12 mouse cellular contexts compared by ENCODE assay signal in the genomic region with DNA sequence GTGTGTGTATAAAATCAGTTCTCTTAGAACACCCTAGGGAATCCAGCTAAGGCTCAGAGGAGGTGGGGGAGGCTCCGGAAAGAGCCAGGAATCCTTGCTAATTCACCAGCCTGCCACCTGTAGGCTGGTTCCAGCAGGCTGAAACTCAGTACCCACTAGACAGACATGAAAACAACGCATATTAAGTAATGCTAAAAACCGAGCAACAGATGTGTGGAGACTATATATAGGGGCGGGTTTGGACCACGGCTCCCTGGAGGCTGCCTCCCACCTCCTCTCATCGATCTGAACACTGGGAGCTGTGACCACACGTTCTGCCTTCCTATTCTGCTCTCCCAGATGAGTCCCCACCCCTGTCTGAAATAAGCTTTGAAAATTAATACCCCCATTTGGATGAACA. TPM values are rescaled to one million over a fixed set of nuclear protein-coding genes. Genes with fewer than 3 reads are reported as not detected.
A peak's percentile ranks its signal among the peaks of the same experiment; 100 is the strongest.
DNase-seq lines count a peak whose midpoint lies in the region; ATAC-seq and TF ChIP-seq lines count a peak whose summit lies in the region.
"Had no signal": no experiment of that assay in that cellular context is flagged by ENCODE, and none has a peak within 500 bp of the region (broad histone marks: within the 10 kb centered on the region; RNA-seq: fewer than 3 reads in every experiment).

No protein-coding gene starts in this region.

- peak; percentile 1; the same call in 1 of the 2 replicates for TF ChIP-seq CTCF in brain, embryonic 14.5 days (IDR thresholded peaks at IDR 0.05; ENCODE audit: borderline replicate concordance, extremely low read depth, insufficient read depth, insufficient read length)

- peak; percentile 66 for DNase-seq in heart, embryonic 10.5 days (ENCODE audit: low spot score)
- DNase-seq in heart, postnatal 14 days: no peak
- DNase-seq in brain, embryonic 14.5 days (ENCODE audit: low read depth): peak; percentile 50
- no peak for DNase-seq in cerebellum, adult 8-10 months
- no peak for DNase-seq in lung, postnatal 25 days (ENCODE audit: low spot score)
- DNase-seq in spleen, adult 18-20 months: no peak
- DNase-seq: adrenal gland, adult 2 months had no signal

- no peak for ATAC-seq in hindbrain, embryonic 15.5 days (ENCODE audit: low FRiP score, low read depth)
- ATAC-seq in midbrain, embryonic 15.5 days (replicated peaks): no peak
- ATAC-seq: intestine, embryonic 15.5 days had no signal

- peaks cover 13% of the 10 kb centered on the region for H3K4me1 ChIP-seq in heart, embryonic 10.5 days
- H3K4me1 ChIP-seq in hindbrain, embryonic 15.5 days (replicated peaks): peaks cover 18% of the 10 kb centered on the region
- H3K4me1 ChIP-seq in midbrain, embryonic 15.5 days: peaks cover 24% of the 10 kb centered on the region
- H3K4me1 ChIP-seq: liver, embryonic 15.5 days had no signal

- no peak overlapping the region for H3K27ac ChIP-seq in heart, embryonic 10.5 days
- no peak overlapping the region for H3K27ac ChIP-seq in hindbrain, embryonic 15.5 days (replicated peaks)
- no peak overlapping the region for H3K27ac ChIP-seq in midbrain, embryonic 15.5 days
- H3K27ac ChIP-seq: intestine, embryonic 15.5 days; liver, embryonic 15.5 days had no signal

- H3K27me3 ChIP-seq in heart, embryonic 10.5 days (ENCODE audit: insufficient read depth, poor library complexity, severe bottlenecking): peaks cover 54% of the 10 kb centered on the region
- H3K27me3 ChIP-seq in hindbrain, embryonic 15.5 days: no peaks in the 10 kb centered on the region
- peaks cover 17% of the 10 kb centered on the region for H3K27me3 ChIP-seq in midbrain, embryonic 15.5 days (replicated peaks)

- no peak for TF ChIP-seq POLR2A in brain, embryonic 14.5 days (IDR thresholded peaks at IDR 0.05; ENCODE audit: borderline replicate concordance, extremely low read depth, insufficient read depth, insufficient read length, poor library complexity, severe bottlenecking)

- no peaks in the 10 kb centered on the region for H3K9me3 ChIP-seq in heart, embryonic 10.5 days
- H3K9me3 ChIP-seq in hindbrain, embryonic 15.5 days: no peaks in the 10 kb centered on the region
- H3K9me3 ChIP-seq in midbrain, embryonic 15.5 days: no peaks in the 10 kb centered on the region
- H3K9me3 ChIP-seq: intestine, embryonic 15.5 days; liver, embryonic 15.5 days had no signal

- H3K4me3 ChIP-seq in heart, embryonic 10.5 days: no peak overlapping the region
- peak overlapping the region; percentile 86 for H3K4me3 ChIP-seq in hindbrain, embryonic 15.5 days
- H3K4me3 ChIP-seq in midbrain, embryonic 15.5 days: peak overlapping the region; percentile 75
- H3K4me3 ChIP-seq: erythroblast, embryonic 14.5 days; liver, embryonic 15.5 days had no signal

- no peaks in the 10 kb centered on the region for H3K36me3 ChIP-seq in heart, embryonic 10.5 days
- no peaks in the 10 kb centered on the region for H3K36me3 ChIP-seq in hindbrain, embryonic 15.5 days
- H3K36me3 ChIP-seq in midbrain, embryonic 15.5 days (replicated peaks): no peaks in the 10 kb centered on the region
- H3K36me3 ChIP-seq: intestine, embryonic 15.5 days; liver, embryonic 15.5 days had no signal

- no peak overlapping the region for H3K9ac ChIP-seq in hindbrain, embryonic 15.5 days
- H3K9ac ChIP-seq in midbrain, embryonic 15.5 days: no peak overlapping the region
- H3K9ac ChIP-seq: intestine, embryonic 15.5 days; liver, embryonic 15.5 days had no signal

- WGBS in heart, embryonic 10.5 days: 20% methylated on average over 7 of the region's 7 CpGs
- WGBS in hindbrain, embryonic 15.5 days: 7% methylated on average over 7 of the region's 7 CpGs
- WGBS in midbrain, embryonic 15.5 days: 4% methylated on average over 7 of the region's 7 CpGs

- intact Hi-C loops in heart, postnatal 14 days (cut with DNase I): no loop called here

- peak overlapping the region; percentile 97 for H3K4me2 ChIP-seq in hindbrain, embryonic 15.5 days
- H3K4me2 ChIP-seq in midbrain, embryonic 15.5 days: peak overlapping the region; percentile 70
- H3K4me2 ChIP-seq: liver, embryonic 15.5 days had no signal

RNA-seq across cellular contexts. Expression of a gene that starts 1.8 kb away (rescaled TPM):
- polyA plus RNA-seq in heart, embryonic 10.5 days (2016; fragmentation: Nextera tagmentation; extraction: Ambion mirVana): 0.45 and 0.52 TPM in 2 replicates
- not detected for total RNA-seq in heart, postnatal 14 days (2021)
- 25.9 and 34.3 TPM in 2 replicates for polyA plus RNA-seq in brain, embryonic 14.5 days (2012; rRNA removed)
- 13.7 and 17.1 TPM in 2 replicates for polyA plus RNA-seq in hindbrain, embryonic 15.5 days (2015; fragmentation: Nextera tagmentation; extraction: Ambion mirVana)
- polyA plus RNA-seq in midbrain, embryonic 15.5 days (2015; fragmentation: Nextera tagmentation; extraction: Ambion mirVana): 12.1 and 12.6 TPM in 2 replicates
- polyA plus RNA-seq: erythroblast, embryonic 14.5 days; liver, embryonic 15.5 days had no signal

Comparison
In these comparisons a context has a peak if more than half of its experiments do, and no peak if none do; other contexts are left out.
1. DNase-seq: peak in heart, embryonic 10.5 days (single experiment) and brain, embryonic 14.5 days (single experiment); none in heart, postnatal 14 days (0 of 2), cerebellum, adult 8-10 months (single experiment), lung, postnatal 25 days (single experiment) and spleen, adult 18-20 months (0 of 2).